Mouse (Mus musculus) common myeloid progenitor, adult 5-6 weeks (primary cell): ENCODE measurements around the gene Rnf152. TPM values are rescaled to one million over a fixed set of nuclear protein-coding genes. Genes with fewer than 3 reads are reported as not detected.
A peak's percentile ranks its signal among the peaks of the same experiment; 100 is the strongest.

Source experiments
- ATAC-seq: replicated peaks from 2 replicates; pipeline ENCODE4 v1.8.0; 2016; ENCODE audit warnings: low read depth, mild to moderate bottlenecking, moderate TSS enrichment, inconsistent platforms; ENCODE audit not compliant: poor library complexity, severe bottlenecking
- total RNA-seq: library from RNA; stranded (forward); fragments of 200-1000, 187-1606 nt; gene quantifications from 2 replicates; pipeline ENCODE4 v1.2.3, GENCODE M21; 2017

The Rnf152 gene
- total RNA-seq, result not detected in 2 replicates

- ATAC-seq, result peak; percentile 76
These were observed at the start of gene Rnf152 for GRCm38 (mm10) chr1:105356291-105357011. Rnf152 (minus strand) TSS chr1:105356710.

- no peak for ATAC-seq
These were observed 46.3 kb upstream of the Rnf152 start for GRCm38 (mm10) chr1:105402853-105403252.

GRCm38 (mm10) chr1:105384141-105384937 lies 27.8 kb upstream of the Rnf152 start:
- ATAC-seq, result no peak

- ATAC-seq, result no peak
These were observed 21.0 kb upstream of the Rnf152 start for GRCm38 (mm10) chr1:105377546-105377945.

- ATAC-seq, result no peak
These were observed 18.1 kb upstream of the Rnf152 start for GRCm38 (mm10) chr1:105374618-105375017.

GRCm38 (mm10) chr1:105362701-105363100 lies 6.2 kb upstream of the Rnf152 start:
- peak; percentile 86 for ATAC-seq

GRCm38 (mm10) chr1:105358896-105359295 lies 2.4 kb upstream of the Rnf152 start:
- ATAC-seq, result no peak

GRCm38 (mm10) chr1:105355910-105356290 lies 610 bp downstream of the Rnf152 start:
- ATAC-seq, result no peak

- ATAC-seq, result peak; percentile 7; the same call in 1 of the 2 replicates
These were observed 1.3 kb downstream of the Rnf152 start for GRCm38 (mm10) chr1:105354901-105355891.

GRCm38 (mm10) chr1:105351806-105352205 lies 4.7 kb downstream of the Rnf152 start:
- ATAC-seq, result no peak

- ATAC-seq, result no peak
These were observed 14.2 kb downstream of the Rnf152 start for GRCm38 (mm10) chr1:105342305-105342704.

- ATAC-seq, result no peak
These were observed 15.6 kb downstream of the Rnf152 start for GRCm38 (mm10) chr1:105340943-105341342.

- ATAC-seq, result no peak
These were observed 19.1 kb downstream of the Rnf152 start for GRCm38 (mm10) chr1:105337397-105337796.

- no peak for ATAC-seq
These were observed 20.4 kb downstream of the Rnf152 start for GRCm38 (mm10) chr1:105336096-105336495.

- ATAC-seq, result no peak
These were observed 24.3 kb downstream of the Rnf152 start for GRCm38 (mm10) chr1:105332087-105332731.

GRCm38 (mm10) chr1:105331605-105332004 lies 24.9 kb downstream of the Rnf152 start:
- no peak for ATAC-seq

GRCm38 (mm10) chr1:105330581-105331320 lies 25.8 kb downstream of the Rnf152 start:
- ATAC-seq, result no peak

- ATAC-seq, result no peak
These were observed 28.7 kb downstream of the Rnf152 start for GRCm38 (mm10) chr1:105327789-105328188.

- ATAC-seq, result no peak
These were observed 31.9 kb downstream of the Rnf152 start for GRCm38 (mm10) chr1:105324636-105325035.
